In genomic region chr6:41135160-41135559, GRCm38 (mm10) we compare ENCODE assay signal across 25 mouse cellular contexts.
"Had no signal": no experiment of that assay in that cellular context is flagged by ENCODE, and none has a peak within 500 bp of the region (broad histone marks: within the 10 kb centered on the region; RNA-seq: fewer than 3 reads in every experiment).

No protein-coding gene starts in this region.

- H3K9me3 ChIP-seq: heart, embryonic 13.5 days; heart, embryonic 15.5 days; hindbrain, embryonic 13.5 days; hindbrain, embryonic 15.5 days; kidney, embryonic 15.5 days; limb, embryonic 13.5 days had no signal

- H3K27ac ChIP-seq: heart, adult 2 months; heart, embryonic 13.5 days; heart, embryonic 15.5 days; hindbrain, embryonic 13.5 days; hindbrain, embryonic 15.5 days; hindbrain, postnatal 0 days; kidney, embryonic 15.5 days; kidney, postnatal 0 days; limb, embryonic 13.5 days had no signal

- H3K4me3 ChIP-seq: heart, adult 2 months; heart, embryonic 13.5 days; heart, embryonic 15.5 days; hindbrain, embryonic 13.5 days; hindbrain, embryonic 15.5 days; kidney, embryonic 15.5 days; limb, embryonic 13.5 days had no signal

- ATAC-seq: forebrain, postnatal 0 days; hindbrain, postnatal 0 days; intestine, embryonic 16.5 days had no signal

- H3K4me2 ChIP-seq: heart, embryonic 11.5 days; heart, embryonic 13.5 days; heart, embryonic 15.5 days; hindbrain, embryonic 13.5 days; hindbrain, embryonic 15.5 days; kidney, embryonic 15.5 days; limb, embryonic 13.5 days had no signal

- H3K4me1 ChIP-seq: heart, embryonic 13.5 days; heart, embryonic 15.5 days; hindbrain, embryonic 13.5 days; hindbrain, embryonic 15.5 days; kidney, embryonic 15.5 days; limb, embryonic 13.5 days had no signal

- H3K36me3 ChIP-seq: heart, embryonic 13.5 days; heart, embryonic 15.5 days; hindbrain, embryonic 13.5 days; hindbrain, embryonic 15.5 days; kidney, embryonic 15.5 days; limb, embryonic 13.5 days had no signal

- DNase-seq: forebrain, postnatal 0 days; gastrocnemius, postnatal 14 days; gastrocnemius, postnatal 36 days; heart, adult 11 months; heart, adult 2 months; heart, postnatal 14 days; heart, postnatal 36 days; kidney, adult 11 months; kidney, adult 2 months; kidney, adult 9 months; kidney, postnatal 14 days; kidney, postnatal 36 days; layer of hippocampus, adult 9-11 months; layer of hippocampus, postnatal 36 days; left cerebral cortex, postnatal 4 days had no signal

- H3K27me3 ChIP-seq: heart, embryonic 13.5 days; heart, embryonic 15.5 days; hindbrain, embryonic 13.5 days; hindbrain, embryonic 15.5 days; kidney, embryonic 15.5 days; limb, embryonic 13.5 days had no signal

- H3K9ac ChIP-seq: forebrain, postnatal 0 days; heart, embryonic 13.5 days; heart, embryonic 15.5 days; hindbrain, embryonic 13.5 days; hindbrain, embryonic 15.5 days; kidney, embryonic 15.5 days; limb, embryonic 13.5 days had no signal
